Mouse (Mus musculus) mouse trophoblast stem cell (cell line): Measurements from ENCODE around the gene Pdzph1.

Experiments used
- in situ Hi-C, 2 experiments: fragments of 300-500 bp; cut with MseI, MboI; formaldehyde crosslinking; loops; 2 replicates in 1 of 2; 3 replicates in 1 of 2; pipeline ENCODE4 v1.15.1; 2025

The Pdzph1 gene

GRCm38 (mm10) chr17:58991275-58991674, at the start of gene Pdzph1:
Pdzph1 (minus strand) TSS chr17:58991375.
- in situ Hi-C loops = no loop called here

- in situ Hi-C loops = no loop called here
Observed at GRCm38 (mm10) chr17:59039754-59040153, 48.6 kb upstream of the Pdzph1 start.

- in situ Hi-C loops = no loop called here
Observed at GRCm38 (mm10) chr17:59033445-59033844, 42.3 kb upstream of the Pdzph1 start.

DNA sequence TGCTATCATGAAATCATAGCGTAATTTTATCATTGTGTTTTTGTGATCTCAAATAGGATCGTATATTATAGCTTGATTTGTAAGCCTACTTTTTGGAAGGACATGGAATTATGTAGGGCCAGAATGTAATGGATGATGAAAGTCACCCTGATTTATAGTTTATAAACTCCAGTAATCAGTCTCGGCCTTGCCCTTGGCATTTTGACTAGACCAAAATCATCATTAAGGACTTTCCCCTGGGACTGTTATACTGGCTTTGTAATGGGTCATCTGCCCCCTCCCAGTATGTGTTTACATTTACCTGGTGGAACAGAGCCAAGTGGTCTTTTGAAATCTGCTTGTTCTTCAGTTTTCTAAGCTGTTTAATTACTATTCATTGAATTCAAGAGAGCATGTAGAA, 35.2 kb upstream of the Pdzph1 start:
- in situ Hi-C loops = no loop called here

DNA sequence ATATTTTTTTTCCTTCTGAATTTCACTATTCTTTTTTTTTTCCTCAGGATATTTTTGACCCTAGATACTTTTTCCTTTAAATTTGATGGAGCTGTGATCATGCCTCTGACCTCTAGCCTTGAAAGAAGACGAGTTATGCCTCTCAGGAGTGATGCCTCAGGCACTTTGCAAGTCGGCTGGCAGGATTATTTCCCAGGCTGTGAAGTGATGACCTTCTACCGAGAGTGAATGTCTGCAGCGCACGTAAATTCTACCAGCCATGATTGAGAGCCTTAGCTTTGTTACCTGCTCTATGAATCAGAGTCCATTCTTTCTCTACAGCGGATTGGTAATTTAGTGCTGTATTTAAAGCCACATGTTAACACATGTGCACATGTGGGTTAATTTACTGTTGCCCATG, 33.3 kb upstream of the Pdzph1 start:
- in situ Hi-C loops = no loop called here

DNA sequence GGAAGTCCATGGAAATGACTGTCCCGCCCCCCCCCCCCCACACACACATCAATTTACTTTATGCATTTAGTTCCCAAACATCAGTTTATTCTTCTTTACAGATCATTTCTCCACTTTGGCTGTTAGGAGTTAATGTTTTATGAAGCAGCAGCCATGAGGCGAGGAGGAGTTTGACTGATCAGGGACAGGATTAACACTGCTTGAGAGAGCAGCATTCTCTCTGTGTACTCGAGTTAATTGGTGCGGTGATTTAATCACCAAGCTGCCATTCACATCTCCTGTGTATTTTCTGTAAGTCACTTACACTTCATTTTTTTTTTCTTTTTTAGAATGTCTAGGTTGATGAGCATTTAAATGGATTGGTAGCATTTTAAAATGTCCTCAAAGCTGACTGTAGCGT, 32.8 kb upstream of the Pdzph1 start:
- in situ Hi-C loops = no loop called here

- in situ Hi-C loops = no loop called here
Observed at GRCm38 (mm10) chr17:59018666-59019065, 27.5 kb upstream of the Pdzph1 start.

DNA sequence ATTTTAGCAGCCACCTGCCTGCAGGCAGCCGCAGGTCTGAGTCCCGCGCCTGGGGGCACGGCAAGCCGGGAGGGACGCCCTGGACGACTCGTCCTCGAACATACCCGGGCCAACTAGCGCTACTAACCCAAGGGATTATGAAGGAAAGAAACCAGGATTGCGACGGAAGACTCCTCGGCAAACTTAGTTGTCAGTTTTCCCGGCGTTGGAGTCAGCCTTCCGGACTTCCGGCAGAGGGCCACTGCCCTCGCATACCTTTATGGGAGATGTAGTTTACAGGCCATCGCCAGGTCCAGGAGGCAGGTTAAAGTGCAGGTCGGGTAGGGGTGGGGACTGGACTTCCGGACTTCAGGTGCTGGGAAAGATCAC, 21.9 kb upstream of the Pdzph1 start, which contains the start of gene Nudt12:
Gene Nudt12, minus strand, starts transcription at position 282 of the 369 bp plus-strand sequence.
- in situ Hi-C loops = no loop called here

DNA sequence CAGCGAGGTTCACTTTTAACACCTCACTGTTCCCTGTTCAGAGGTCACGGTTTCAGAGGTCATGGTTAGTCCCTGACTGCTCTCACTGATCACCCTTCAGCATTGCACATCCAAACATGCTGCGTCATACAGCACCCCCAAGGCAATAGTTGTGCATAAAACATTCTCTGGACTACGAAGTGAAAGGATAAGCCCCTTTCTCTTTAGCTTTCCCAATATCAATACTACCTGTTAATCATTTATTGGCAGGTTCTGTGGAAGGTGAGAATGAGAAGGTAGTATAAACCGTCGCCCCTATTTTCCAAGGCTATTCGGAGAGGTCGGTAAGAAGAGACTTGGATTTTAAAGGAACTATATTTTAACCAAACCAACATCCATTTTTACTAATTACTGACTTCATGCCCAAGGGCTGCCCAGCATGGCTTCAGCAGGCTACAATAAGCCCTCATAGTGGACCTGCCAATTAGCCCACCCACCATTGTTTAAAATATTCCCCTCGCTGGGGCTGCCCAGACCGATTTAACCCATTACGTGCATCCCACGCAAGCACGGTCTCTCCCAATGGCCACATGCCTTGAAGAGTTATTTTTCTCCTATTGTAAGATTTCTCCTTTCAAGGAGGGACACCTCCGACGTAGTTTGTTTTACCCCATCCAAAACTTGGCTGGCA, 21.4 kb upstream of the Pdzph1 start:
- in situ Hi-C loops = no loop called here

DNA sequence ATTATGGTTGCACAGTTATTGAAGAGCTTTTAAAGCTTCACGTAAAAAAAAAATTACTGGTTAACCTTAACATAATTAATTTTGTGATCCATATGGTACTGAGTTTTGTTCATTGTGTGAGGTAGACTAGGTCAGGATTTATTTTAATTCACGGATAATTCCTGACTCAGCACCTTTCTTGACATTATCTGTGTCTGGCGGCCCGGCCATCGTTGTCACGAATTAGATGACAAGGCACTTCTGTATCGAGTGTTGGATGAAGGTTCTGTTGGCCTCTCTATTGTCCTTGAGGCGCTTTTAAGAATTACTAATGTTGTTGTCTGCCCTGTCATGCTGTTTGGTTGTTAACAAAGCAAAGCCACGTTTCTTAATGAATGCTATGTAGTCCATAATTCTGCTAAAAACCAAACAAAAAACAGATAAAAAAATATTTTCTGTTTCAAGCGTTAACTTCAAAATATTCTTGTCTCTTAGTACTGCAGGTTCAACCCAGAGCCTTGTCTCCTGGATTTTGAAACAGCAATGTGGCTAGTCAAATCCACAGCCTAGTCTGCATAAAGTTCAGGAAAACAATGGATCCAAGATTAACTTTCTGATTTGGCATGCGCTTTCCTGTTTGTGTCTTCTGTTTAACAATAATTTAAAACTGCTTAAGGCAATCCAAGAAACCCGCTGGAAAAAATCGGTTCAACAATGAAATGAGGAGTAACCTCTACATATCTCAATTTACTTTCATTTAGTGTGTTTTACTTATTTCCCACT, 20.6 kb upstream of the Pdzph1 start:
- in situ Hi-C loops = no loop called here

DNA sequence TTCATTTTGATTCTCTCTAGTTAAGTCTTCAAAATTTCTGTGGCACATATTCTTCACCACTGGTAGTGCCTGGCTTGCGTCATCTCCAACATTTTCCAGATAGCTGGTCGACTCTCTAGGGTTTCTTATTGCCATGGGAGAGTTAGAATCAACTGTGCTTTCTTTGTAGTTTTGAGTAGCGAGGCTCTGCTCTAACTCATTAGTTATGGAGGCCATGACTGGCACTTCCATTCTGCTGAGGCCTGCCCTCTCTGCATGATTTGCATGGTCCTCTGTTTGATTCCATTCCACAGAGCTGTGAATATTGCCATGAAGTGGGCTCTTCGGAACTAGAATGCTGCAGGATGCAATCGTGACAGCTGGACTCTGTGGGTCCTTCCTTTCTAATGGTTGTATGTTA, 17.9 kb downstream of the Pdzph1 start:
- in situ Hi-C loops = no loop called here

GRCm38 (mm10) chr17:58959905-58960304, 31.3 kb downstream of the Pdzph1 start:
- in situ Hi-C loops = loop anchor here (10.0 kb wide), 2 partner anchors 135 to 145 kb away; no protein-coding TSS in a partner anchor

- in situ Hi-C loops = loop anchor here (10.0 kb wide), 2 partner anchors 138 to 148 kb away; no protein-coding TSS in a partner anchor
Observed at GRCm38 (mm10) chr17:58957055-58957454, 34.1 kb downstream of the Pdzph1 start.

GRCm38 (mm10) chr17:58943015-58943822, 48.0 kb downstream of the Pdzph1 start:
- in situ Hi-C loops = no loop called here

GRCm38 (mm10) chr17:58938598-58938997, 52.6 kb downstream of the Pdzph1 start:
- in situ Hi-C loops = no loop called here

DNA sequence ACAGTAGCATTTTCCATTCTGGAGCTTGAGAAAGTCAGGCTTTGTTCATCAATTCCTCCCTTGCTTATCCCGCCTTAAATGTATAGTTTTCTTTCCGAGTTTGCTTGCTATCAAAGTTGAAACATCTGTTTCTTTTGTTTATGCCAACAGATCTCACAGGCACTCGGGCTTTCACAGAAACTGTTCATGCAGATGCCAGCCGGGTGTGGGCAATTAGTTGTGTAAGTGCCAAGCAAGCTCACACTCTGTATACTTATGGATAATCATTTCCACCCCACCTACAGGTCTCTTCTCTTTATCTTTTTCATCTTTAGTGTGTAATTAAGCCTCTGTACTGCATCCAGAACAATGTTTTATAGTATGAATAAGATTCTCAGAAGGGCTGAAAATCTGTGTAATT, 53.6 kb downstream of the Pdzph1 start:
- in situ Hi-C loops = no loop called here

DNA sequence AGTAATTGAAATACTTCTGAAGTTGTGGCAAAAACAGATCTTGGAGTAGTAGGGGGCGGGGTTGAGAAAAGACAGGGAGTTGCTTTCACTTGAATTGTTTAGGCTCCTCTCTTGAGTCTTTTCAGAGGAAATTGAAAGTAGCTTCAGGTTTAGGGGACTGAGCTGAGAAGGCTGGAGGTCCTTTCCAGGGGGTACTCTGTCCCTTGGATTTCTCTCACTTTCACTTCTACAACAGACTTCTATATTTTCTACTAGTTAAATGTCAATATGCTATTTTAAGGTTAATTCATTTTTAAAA, 58.2 kb downstream of the Pdzph1 start:
- in situ Hi-C loops = no loop called here

DNA sequence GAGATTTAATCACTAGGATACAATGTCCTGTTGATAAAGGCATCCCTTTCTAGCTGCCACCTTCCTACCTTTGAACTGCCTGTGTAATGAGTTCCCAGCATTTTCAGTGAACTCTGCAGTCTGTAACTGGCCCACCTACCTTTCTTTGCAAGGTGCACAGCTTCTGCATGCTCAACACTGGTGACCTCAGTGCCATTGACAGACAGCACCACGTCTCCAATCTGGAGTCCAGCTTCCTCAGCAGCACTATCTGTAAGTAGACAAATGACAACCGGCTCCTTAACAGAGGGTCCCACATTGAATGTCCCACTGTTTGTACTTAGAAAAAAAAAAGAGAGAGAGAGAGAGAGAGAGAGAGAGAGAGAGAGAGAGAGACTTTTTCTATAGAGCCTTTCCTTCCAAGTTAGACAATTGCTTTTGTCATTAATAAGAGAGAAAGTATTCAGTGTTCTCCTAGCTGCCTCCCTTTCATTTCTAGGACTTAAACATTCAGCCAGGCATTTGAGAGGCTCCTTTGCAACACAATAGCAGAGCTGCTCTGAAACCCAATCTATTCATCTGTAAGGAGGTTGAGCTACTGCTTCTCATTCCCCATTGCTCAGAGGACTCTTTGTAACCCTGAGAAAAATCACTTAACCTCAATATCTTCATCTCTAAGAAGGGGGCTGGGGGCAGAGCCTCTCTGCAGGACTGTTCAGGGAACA, 58.7 kb downstream of the Pdzph1 start:
- in situ Hi-C loops = no loop called here

GRCm38 (mm10) chr17:58924754-58925546, 66.2 kb downstream of the Pdzph1 start:
- in situ Hi-C loops = loop anchor here in 1 of 2 experiments (25.0 kb wide), 2 partner anchors 338 to 1163 kb away; partner anchors contain the start of gene Cntnap5c

DNA sequence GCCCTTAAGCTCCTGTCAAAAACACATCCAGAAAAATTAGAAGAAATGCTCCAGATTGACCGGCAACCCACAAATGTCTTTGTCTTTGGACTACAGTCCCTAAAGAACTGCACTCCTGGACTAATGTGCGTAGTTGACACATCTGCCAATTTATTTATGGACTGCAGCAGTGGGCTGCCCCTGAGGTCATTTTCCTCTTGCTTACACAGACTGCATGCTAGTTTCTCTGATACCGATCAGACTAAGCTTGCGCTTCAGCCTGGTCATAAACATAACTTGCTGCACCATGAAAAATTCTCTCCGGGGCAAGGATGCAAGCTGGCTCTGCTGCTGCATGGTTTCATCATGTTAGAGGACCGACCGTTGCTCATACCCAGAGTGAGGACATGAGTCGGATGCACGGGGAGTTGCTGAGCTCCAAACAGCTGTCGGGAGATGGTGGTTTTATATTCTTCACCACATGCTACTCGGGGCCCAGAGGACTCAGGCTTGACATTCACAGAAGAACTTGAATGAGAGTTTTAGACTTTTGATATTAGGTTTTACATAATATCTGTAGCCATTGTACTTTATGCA, 67.2 kb downstream of the Pdzph1 start:
- in situ Hi-C loops = loop anchor here in 1 of 2 experiments (25.0 kb wide), 2 partner anchors 337 to 1162 kb away; partner anchors contain the start of gene Cntnap5c
